Mouse (Mus musculus): ENCODE data around the gene Fam110c. TPM values are rescaled to one million over a fixed set of nuclear protein-coding genes. Genes with fewer than 3 reads are reported as not detected.
"Not testable (repeated sequence)": the region's sequence is repeated elsewhere in the genome, so short reads cannot be mapped to it uniquely, and the experiment has no call there.

Gene Fam110c
- polyA plus RNA-seq (2015; fragmentation: Nextera tagmentation; extraction: Ambion mirVana) = 3.1 and 3.4 TPM in 2 replicates

- Histone ChIP-seq H3K27ac (no peak within 1 kb of the TSS), H3K4me1 (replicated peaks) (peaks cover 16% of the 10 kb centered on the region), H3K4me2 (peak within 1 kb of the TSS; percentile 97), H3K9ac (peak within 1 kb of the TSS; percentile 49), H3K36me3 (no peaks in the 10 kb centered on the region), H3K4me3 (peak within 1 kb of the TSS; percentile 53), H3K9me3 (replicated peaks) (no peaks in the 10 kb centered on the region), H3K27me3 (peaks cover 42% of the 10 kb centered on the region)
- 2% methylated on average over 50 of the region's 50 CpGs for WGBS
- ATAC-seq (replicated peaks; ENCODE audit: insufficient number of reproducible peaks, insufficient read depth, low FRiP score, low read depth) = peak; percentile 74
These were observed at the start of gene Fam110c for GRCm38 (mm10) chr12:31073412-31074354. Gene Fam110c (plus strand): TSS chr12:31073861.

DNA sequence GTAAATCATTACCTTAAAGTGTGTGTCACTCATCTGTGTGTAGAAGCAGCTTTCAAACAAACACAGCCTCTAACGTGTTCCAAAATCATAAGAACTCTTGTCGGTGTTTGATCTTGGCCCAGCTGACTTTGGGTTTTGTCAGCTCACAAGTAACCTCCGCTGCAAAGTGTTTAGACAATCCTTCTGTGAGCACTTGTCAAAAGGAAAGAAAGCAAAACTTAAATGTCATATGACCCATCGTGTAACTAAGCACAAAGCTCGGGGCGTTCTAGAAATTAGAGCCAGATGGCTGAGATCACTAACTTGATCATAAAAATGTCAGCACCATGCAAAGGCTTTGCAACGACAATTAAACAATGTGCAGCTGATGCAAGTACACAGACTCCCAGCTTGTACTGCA, 47.2 kb upstream of the Fam110c start:
- Histone ChIP-seq H3K27ac (no peak overlapping the region), H3K27me3 (no peaks in the 10 kb centered on the region), H3K9ac (no peak overlapping the region), H3K4me1 (replicated peaks) (no peaks in the 10 kb centered on the region), H3K4me3 (no peak overlapping the region), H3K4me2 (no peak overlapping the region), H3K9me3 (replicated peaks) (no peaks in the 10 kb centered on the region), H3K36me3 (no peaks in the 10 kb centered on the region)
- ATAC-seq (replicated peaks; ENCODE audit: insufficient number of reproducible peaks, insufficient read depth, low FRiP score, low read depth) = no peak
- WGBS = 54% methylated on average over 7 of the region's 7 CpGs

DNA sequence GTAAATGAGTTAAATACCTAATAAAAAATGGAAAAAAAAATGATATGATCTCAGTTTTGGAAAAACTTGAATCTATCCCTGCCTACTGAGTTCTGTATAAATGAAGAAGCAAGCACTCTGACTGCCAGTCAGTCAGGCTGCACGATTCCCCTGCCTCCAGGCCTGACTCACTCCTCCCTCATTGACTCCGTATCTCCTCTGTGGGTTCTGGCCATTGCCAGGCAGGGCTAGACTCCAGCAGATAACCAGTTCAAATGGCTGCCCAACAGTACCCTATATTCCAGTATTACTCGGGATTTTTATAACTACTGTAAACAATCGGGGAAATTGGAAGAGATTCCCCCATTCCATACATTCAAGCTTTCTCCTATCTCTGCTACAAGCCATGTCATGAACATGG, 21.6 kb upstream of the Fam110c start:
- 84% methylated on average over 4 of the region's 4 CpGs for WGBS
- H3K4me2 ChIP-seq = no peak overlapping the region
- no peak for ATAC-seq (replicated peaks; ENCODE audit: insufficient number of reproducible peaks, insufficient read depth, low FRiP score, low read depth)
- no peaks in the 10 kb centered on the region for H3K36me3 ChIP-seq
- H3K9me3 ChIP-seq (replicated peaks) = no peaks in the 10 kb centered on the region
- H3K27me3 ChIP-seq = no peaks in the 10 kb centered on the region
- no peaks in the 10 kb centered on the region for H3K4me1 ChIP-seq (replicated peaks)
- no peak overlapping the region for H3K4me3 ChIP-seq
- H3K9ac ChIP-seq = no peak overlapping the region
- H3K27ac ChIP-seq = no peak overlapping the region

DNA sequence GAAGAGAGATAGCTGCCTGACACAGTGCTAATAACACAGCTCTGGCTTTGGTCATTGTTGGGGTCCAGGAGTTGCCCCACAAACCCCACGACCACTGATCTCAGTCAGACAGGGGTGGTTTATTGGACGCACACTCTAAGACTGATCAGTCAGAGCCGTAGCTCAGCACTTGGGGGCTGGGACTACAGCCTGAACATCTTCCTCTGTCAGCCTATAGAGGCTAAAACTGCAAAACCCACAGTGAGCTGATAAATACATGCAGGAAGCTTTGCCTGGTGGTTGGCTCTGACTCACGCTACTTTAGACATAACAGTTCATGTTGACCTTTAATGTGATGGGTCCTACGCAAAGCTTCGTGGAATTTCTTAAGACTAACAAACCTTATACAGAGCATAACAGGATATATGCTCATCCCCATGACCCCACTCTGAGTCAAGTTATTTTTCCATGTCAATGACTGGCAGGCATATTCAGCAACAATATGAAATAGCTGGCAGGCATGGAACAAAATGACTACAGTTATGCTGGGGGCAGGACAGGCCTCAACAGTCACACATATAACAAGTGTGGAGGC, 17.3 kb upstream of the Fam110c start:
- Histone ChIP-seq H3K4me1 (replicated peaks) (no peaks in the 10 kb centered on the region), H3K9me3 (replicated peaks) (no peaks in the 10 kb centered on the region), H3K36me3 (no peaks in the 10 kb centered on the region), H3K4me3 (no peak overlapping the region), H3K27ac (no peak overlapping the region), H3K4me2 (no peak overlapping the region), H3K9ac (no peak overlapping the region), H3K27me3 (no peaks in the 10 kb centered on the region)
- 74% methylated on average over 6 of the region's 6 CpGs for WGBS
- ATAC-seq (replicated peaks; ENCODE audit: insufficient number of reproducible peaks, insufficient read depth, low FRiP score, low read depth) = no peak

GRCm38 (mm10) chr12:31059393-31059853, 14.2 kb upstream of the Fam110c start:
- no peak overlapping the region for H3K4me2 ChIP-seq
- H3K27ac ChIP-seq = no peak overlapping the region
- ATAC-seq (replicated peaks; ENCODE audit: insufficient number of reproducible peaks, insufficient read depth, low FRiP score, low read depth) = no peak
- no peaks in the 10 kb centered on the region for H3K9me3 ChIP-seq (replicated peaks)
- no peaks in the 10 kb centered on the region for H3K36me3 ChIP-seq
- no peak overlapping the region for H3K9ac ChIP-seq
- WGBS = 47% methylated on average over 8 of the region's 8 CpGs
- H3K4me1 ChIP-seq (replicated peaks) = no peaks in the 10 kb centered on the region
- H3K27me3 ChIP-seq = no peaks in the 10 kb centered on the region
- no peak overlapping the region for H3K4me3 ChIP-seq

DNA sequence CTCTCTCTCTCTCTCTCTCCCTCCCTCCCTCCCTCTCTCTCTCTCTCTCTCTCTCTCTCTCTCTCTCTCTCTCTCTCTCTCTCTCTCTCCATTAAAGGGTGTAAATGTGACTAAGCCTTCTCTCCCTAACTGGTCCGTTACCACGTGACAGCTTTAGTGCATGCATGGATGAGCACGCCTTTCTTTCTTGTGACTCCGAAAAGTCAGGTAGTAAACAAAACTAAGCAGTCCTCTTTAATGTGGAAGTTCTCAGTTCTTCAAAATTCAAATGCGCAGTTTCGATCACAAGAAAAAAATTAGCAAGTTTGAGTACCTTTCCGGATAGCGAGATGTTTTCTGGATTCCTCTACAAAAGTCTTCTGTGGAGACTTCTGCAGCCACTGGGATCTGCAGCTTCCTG, 13.4 kb upstream of the Fam110c start:
- Histone ChIP-seq H3K4me1 (replicated peaks) (no peaks in the 10 kb centered on the region), H3K9ac (no peak overlapping the region), H3K9me3 (replicated peaks) (no peaks in the 10 kb centered on the region), H3K27ac (no peak overlapping the region), H3K4me3 (no peak overlapping the region), H3K27me3 (no peaks in the 10 kb centered on the region), H3K4me2 (no peak overlapping the region), H3K36me3 (no peaks in the 10 kb centered on the region)
- WGBS = 59% methylated on average over 8 of the region's 8 CpGs
- ATAC-seq (replicated peaks; ENCODE audit: insufficient number of reproducible peaks, insufficient read depth, low FRiP score, low read depth) = no peak

DNA sequence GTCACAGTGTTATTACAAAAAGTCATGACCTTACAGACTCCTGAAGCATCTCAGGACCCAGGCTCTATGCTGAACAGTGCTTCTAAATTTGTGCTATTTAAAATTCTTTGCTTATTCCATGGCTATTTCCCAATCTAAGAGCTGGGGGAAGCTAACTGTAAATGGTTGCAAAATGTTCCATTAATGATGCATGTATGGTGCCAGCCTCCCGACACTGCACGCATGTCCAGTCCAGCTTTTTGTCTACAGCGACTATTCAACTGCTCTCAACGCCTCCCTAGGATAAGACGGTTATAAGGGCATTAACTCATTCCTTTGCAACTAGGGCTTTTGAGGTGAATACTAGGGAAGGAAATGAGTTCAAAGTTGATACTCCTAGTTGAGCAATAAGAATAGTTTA, 2.4 kb upstream of the Fam110c start:
- no peak overlapping the region for H3K9ac ChIP-seq
- no peaks in the 10 kb centered on the region for H3K36me3 ChIP-seq
- ATAC-seq (replicated peaks; ENCODE audit: insufficient number of reproducible peaks, insufficient read depth, low FRiP score, low read depth) = no peak
- H3K4me1 ChIP-seq (replicated peaks) = peaks cover 16% of the 10 kb centered on the region
- H3K27me3 ChIP-seq = peaks cover 35% of the 10 kb centered on the region
- no peak overlapping the region for H3K27ac ChIP-seq
- no peak overlapping the region for H3K4me3 ChIP-seq
- 63% methylated on average over 5 of the region's 5 CpGs for WGBS
- H3K4me2 ChIP-seq = no peak overlapping the region
- H3K9me3 ChIP-seq (replicated peaks) = no peaks in the 10 kb centered on the region

- Histone ChIP-seq H3K4me3 (peak overlapping the region; percentile 53), H3K27me3 (peaks cover 42% of the 10 kb centered on the region), H3K4me2 (peak overlapping the region; percentile 97), H3K4me1 (replicated peaks) (peaks cover 16% of the 10 kb centered on the region), H3K9ac (peak overlapping the region; percentile 49)
- H3K27ac ChIP-seq; H3K9me3 ChIP-seq (replicated peaks); H3K36me3 ChIP-seq: not testable (repeated sequence)
- WGBS = 0% methylated on average over 18 of the region's 18 CpGs
- ATAC-seq (replicated peaks; ENCODE audit: insufficient number of reproducible peaks, insufficient read depth, low FRiP score, low read depth) = 0 out of 2 replicates have a peak, but pooled peaks have one; percentile 18
These were observed 710 bp downstream of the Fam110c start for GRCm38 (mm10) chr12:31074355-31074786.

DNA sequence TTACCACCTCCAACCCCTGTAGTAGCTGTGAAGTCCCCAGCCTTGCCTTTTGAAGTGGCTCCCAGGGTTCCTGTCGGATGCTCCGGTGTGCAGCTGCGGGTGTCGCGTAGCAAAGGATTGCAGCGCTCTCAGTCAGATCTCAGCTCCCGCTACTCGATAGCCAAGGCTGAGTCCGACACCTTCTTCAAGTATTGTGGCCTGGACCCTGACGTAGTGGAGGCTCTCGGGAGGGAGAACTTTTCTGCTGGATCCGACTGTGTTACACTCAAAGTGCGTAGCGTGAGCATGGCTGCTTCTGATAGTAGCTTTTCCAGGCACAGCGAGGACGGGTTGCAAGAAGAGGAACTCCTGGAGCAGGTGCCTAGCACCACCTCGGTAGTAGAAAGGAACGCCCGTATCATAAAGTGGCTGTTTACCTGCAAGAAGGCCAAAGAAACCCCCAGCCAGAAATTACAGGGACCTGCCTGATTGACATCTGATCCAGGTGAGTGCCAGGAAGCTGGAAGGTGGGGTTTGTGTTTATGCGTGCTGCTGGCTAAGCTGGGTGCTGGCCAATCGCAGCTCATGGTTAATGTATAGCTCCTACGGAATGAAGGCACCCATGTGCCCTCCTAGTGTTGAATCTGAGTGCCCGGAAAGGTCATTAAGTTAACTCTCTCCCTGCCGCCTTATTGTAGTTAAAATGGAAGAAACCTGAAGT, 1.3 kb downstream of the Fam110c start:
- no peak overlapping the region for H3K27ac ChIP-seq
- H3K27me3 ChIP-seq = peaks cover 42% of the 10 kb centered on the region
- peaks cover 16% of the 10 kb centered on the region for H3K4me1 ChIP-seq (replicated peaks)
- peak overlapping the region; percentile 97 for H3K4me2 ChIP-seq
- no peaks in the 10 kb centered on the region for H3K9me3 ChIP-seq (replicated peaks)
- no peaks in the 10 kb centered on the region for H3K36me3 ChIP-seq
- WGBS = 2% methylated on average over 24 of the region's 24 CpGs
- H3K9ac ChIP-seq = peak overlapping the region; percentile 48; the same call in 1 of the 2 replicates
- ATAC-seq (replicated peaks; ENCODE audit: insufficient number of reproducible peaks, insufficient read depth, low FRiP score, low read depth) = no peak
- peak overlapping the region; percentile 53 for H3K4me3 ChIP-seq

- H3K4me2 ChIP-seq = no peak overlapping the region
- H3K9ac ChIP-seq = no peak overlapping the region
- H3K27ac ChIP-seq = no peak overlapping the region
- no peak for ATAC-seq (replicated peaks; ENCODE audit: insufficient number of reproducible peaks, insufficient read depth, low FRiP score, low read depth)
- H3K4me1 ChIP-seq (replicated peaks) = peaks cover 20% of the 10 kb centered on the region
- H3K9me3 ChIP-seq (replicated peaks) = no peaks in the 10 kb centered on the region
- H3K36me3 ChIP-seq = no peaks in the 10 kb centered on the region
- H3K27me3 ChIP-seq = peaks cover 42% of the 10 kb centered on the region
- no peak overlapping the region for H3K4me3 ChIP-seq
- 69% methylated on average over 7 of the region's 7 CpGs for WGBS
These were observed 3.4 kb downstream of the Fam110c start for GRCm38 (mm10) chr12:31077020-31077419.

DNA sequence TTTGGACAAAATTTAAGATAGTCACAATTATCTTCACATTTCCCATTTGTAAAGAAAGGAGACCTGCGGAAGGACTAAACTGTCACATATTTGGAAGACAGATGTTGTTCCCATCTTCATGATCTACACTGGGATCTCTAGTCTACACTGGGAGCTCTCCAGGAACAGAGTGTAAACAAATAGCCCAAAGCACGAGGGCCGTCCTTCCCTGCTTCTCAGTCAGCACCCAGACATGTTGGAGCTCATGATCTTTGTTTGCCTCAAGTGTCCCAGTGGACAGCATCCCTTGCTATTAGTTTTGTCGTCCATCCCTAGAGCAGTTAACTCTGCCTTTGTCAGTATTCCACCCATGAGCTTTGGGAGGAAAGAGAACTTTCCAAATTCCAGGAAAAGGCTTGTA, 4.4 kb downstream of the Fam110c start:
- no peak overlapping the region for H3K4me3 ChIP-seq
- no peak overlapping the region for H3K9ac ChIP-seq
- WGBS = 55% methylated on average over 4 of the region's 4 CpGs
- H3K27me3 ChIP-seq = peaks cover 34% of the 10 kb centered on the region
- H3K9me3 ChIP-seq (replicated peaks) = no peaks in the 10 kb centered on the region
- H3K27ac ChIP-seq = no peak overlapping the region
- H3K4me1 ChIP-seq (replicated peaks) = peaks cover 24% of the 10 kb centered on the region
- H3K4me2 ChIP-seq = no peak overlapping the region
- H3K36me3 ChIP-seq = no peaks in the 10 kb centered on the region
- ATAC-seq (replicated peaks; ENCODE audit: insufficient number of reproducible peaks, insufficient read depth, low FRiP score, low read depth) = no peak
